Mouse (Mus musculus): ENCODE results near the gene Strbp. TPM values are rescaled to one million over a fixed set of nuclear protein-coding genes. Genes with fewer than 3 reads are reported as not detected.

Gene Strbp
- polyA plus RNA-seq, 1 experiment from 2014 or later: 22.5 TPM

DNA sequence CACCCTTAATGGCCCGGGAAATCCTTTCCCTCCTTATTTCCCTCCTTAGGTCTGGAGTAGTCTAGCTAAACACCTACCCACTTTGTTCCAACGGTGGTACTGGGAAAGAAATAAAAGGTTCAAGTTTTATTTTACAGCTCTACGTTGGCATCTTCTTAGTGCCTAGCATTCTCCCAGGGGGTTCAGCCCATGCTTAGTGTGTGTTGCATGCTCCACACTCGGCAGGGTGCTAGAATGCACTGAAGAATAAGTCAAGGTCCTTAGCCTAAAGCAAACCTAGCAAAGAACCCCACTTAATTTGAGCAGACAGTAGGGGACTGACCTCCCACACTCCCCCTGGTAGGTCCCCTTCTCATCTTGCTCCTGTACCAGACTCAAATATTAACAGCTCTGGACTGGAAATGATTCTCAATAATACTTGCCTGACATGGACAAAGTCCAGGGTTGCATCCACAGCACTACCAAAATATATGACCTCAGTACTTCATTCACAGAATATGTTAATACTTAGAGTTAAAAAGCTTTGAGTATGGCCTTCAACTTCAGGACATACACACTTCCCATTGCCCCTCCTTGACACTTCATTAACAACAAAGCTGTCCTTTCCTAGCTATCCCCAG lies 592 bp upstream of the Strbp start:
- H3K9me3 ChIP-seq (ENCODE audit: control insufficient read depth): no peaks in the 10 kb centered on the region
- no peaks in the 10 kb centered on the region for H3K36me3 ChIP-seq (ENCODE audit: control insufficient read depth, insufficient read depth)
- H3K4me3 ChIP-seq (ENCODE audit: low read depth, low read length): peak overlapping the region; percentile 81
- 12% methylated on average over 4 of the region's 4 CpGs for WGBS
- ATAC-seq: no peak
- no peak overlapping the region for H3K27ac ChIP-seq (ENCODE audit: low read depth, low read length)
- TF ChIP-seq CTCF (IDR thresholded peaks at IDR 0.05; ENCODE audit: low read depth): no peak
- no peaks in the 10 kb centered on the region for H3K27me3 ChIP-seq (replicated peaks; ENCODE audit: control insufficient read depth, insufficient read depth, low read length)
- H3K4me1 ChIP-seq (replicated peaks; ENCODE audit: control insufficient read depth, insufficient read depth, low read length): peaks cover 3% of the 10 kb centered on the region
- H3K4me2 ChIP-seq (replicated peaks; ENCODE audit: low read depth): peak overlapping the region; percentile 97
- peak overlapping the region; percentile 88 for H3K9ac ChIP-seq (ENCODE audit: low read depth, low read length)

DNA sequence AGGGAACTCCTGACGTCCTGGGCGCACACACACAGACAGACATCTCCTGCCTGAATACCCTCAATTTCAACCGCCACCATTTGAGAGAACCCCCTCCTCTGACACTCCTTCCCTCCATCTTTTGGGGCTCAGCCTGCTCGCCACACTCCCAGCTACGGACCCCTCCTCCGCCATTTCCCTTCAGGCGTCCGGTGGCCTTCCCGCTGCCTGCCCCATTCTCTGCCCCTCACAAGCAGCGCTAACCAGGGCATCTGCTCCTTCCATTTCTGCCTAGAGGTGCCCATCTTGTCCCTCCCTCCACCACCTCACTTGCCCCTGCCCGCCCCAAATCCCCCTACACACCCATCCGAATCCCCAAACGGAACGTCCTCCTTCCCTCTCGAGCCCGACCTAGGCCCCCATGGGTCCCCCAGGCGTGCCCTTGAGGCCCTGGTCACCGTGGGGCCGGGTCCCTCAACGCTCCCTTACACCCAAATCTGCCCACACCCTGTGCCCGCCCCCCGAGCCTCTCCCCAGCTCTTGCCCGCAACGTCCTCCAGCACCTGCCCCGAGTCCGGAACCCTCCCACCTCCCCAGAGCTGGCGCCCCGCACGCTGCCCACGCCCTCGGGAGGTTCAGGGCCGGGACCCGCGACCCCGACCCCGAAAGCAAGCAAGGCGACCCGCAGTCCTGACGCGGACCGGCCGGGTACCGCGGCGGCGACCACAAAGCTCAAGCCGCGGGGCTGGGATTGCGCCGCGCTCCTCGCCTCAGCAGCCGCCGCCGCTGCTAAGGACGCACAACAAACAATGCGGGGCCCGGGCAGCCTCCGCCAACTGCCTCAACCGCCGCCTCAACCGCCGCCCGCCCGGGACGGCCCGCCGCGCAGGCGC lies 1.1 kb downstream of the Strbp start:
- Histone ChIP-seq H3K36me3 (ENCODE audit: control insufficient read depth, insufficient read depth) (no peaks in the 10 kb centered on the region), H3K9me3 (ENCODE audit: control insufficient read depth) (no peaks in the 10 kb centered on the region), H3K9ac (ENCODE audit: low read depth, low read length) (peak overlapping the region; percentile 88), H3K4me2 (replicated peaks; ENCODE audit: low read depth) (peak overlapping the region; percentile 97), H3K27ac (ENCODE audit: low read depth, low read length) (peak overlapping the region; percentile 97), H3K4me3 (ENCODE audit: low read depth, low read length) (peak overlapping the region; percentile 81), H3K4me1 (replicated peaks; ENCODE audit: control insufficient read depth, insufficient read depth, low read length) (no peaks in the 10 kb centered on the region; the same call in 1 of the 2 replicates), H3K27me3 (replicated peaks; ENCODE audit: control insufficient read depth, insufficient read depth, low read length) (no peaks in the 10 kb centered on the region)
- ATAC-seq: peak; percentile 51
- no peak for TF ChIP-seq CTCF (IDR thresholded peaks at IDR 0.05; ENCODE audit: low read depth)
- WGBS: under 1% methylated on average over 66 of the region's 70 CpGs

DNA sequence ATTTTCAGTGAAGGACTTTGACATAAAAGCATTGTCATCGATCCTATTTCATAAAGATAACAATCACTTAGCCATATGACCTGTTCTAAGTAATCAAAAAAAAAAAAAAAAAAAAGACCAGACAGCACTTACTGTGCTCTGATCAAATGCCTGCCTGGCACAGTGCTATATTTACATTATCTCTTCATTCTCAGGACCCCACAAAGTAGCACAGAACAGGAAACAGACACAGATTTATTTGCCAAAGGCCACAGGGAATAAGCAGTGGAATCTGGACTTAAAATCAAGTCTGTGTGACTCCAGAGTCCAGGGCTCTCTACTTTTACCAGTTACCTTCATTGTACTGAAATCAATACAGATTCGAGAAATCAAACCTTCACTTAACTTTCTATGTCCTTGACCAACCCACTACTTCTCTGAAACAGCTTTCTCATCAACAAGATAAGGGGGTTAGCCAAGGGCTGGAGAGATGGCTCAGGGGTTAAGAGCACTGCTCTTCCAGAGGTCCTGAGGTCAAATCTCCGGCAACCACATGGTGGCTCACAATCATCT lies 14.5 kb downstream of the Strbp start:
- H3K4me3 ChIP-seq (ENCODE audit: low read depth, low read length): no peak overlapping the region
- no peak overlapping the region for H3K9ac ChIP-seq (ENCODE audit: low read depth, low read length)
- no peak overlapping the region for H3K27ac ChIP-seq (ENCODE audit: low read depth, low read length)
- 0 out of 2 replicates have a peak, but pooled peaks have one; percentile 2 for TF ChIP-seq CTCF (IDR thresholded peaks at IDR 0.05; ENCODE audit: low read depth)
- H3K4me1 ChIP-seq (replicated peaks; ENCODE audit: control insufficient read depth, insufficient read depth, low read length): no peaks in the 10 kb centered on the region
- 0 out of 2 replicates have a peak, but pooled peaks have one; percentile 13 for ATAC-seq
- H3K27me3 ChIP-seq (replicated peaks; ENCODE audit: control insufficient read depth, insufficient read depth, low read length): no peaks in the 10 kb centered on the region
- H3K36me3 ChIP-seq (ENCODE audit: control insufficient read depth, insufficient read depth): no peaks in the 10 kb centered on the region
- no peak overlapping the region for H3K4me2 ChIP-seq (replicated peaks; ENCODE audit: low read depth)
- WGBS: 30% methylated on average over 3 of the region's 3 CpGs
- no peaks in the 10 kb centered on the region for H3K9me3 ChIP-seq (ENCODE audit: control insufficient read depth)

DNA sequence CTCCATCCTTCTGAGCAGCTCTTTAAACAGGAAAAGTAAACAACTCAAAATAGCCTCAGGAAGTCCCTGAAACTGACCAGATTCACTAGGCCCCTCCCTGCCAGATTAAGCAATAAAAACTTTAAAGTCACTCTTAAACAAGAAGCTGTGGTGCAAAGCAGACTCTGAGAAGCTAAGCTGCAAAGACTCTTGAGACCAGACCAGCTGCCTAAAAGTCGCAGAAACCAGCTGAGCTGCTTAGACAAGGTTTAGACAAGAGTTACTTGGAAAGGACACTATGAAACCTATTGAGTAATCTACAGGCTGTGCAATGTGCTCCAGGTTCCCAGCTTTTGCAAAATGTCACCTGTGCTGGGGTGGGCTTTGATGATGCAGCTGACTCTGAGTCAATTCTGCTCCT lies 16.6 kb downstream of the Strbp start:
- no peaks in the 10 kb centered on the region for H3K36me3 ChIP-seq (ENCODE audit: control insufficient read depth, insufficient read depth)
- H3K27me3 ChIP-seq (replicated peaks; ENCODE audit: control insufficient read depth, insufficient read depth, low read length): no peaks in the 10 kb centered on the region
- H3K27ac ChIP-seq (ENCODE audit: low read depth, low read length): no peak overlapping the region
- WGBS: 86% methylated on average over 1 of the region's 1 CpGs
- ATAC-seq: no peak
- H3K9ac ChIP-seq (ENCODE audit: low read depth, low read length): no peak overlapping the region
- H3K9me3 ChIP-seq (ENCODE audit: control insufficient read depth): no peaks in the 10 kb centered on the region
- H3K4me3 ChIP-seq (ENCODE audit: low read depth, low read length): no peak overlapping the region
- H3K4me2 ChIP-seq (replicated peaks; ENCODE audit: low read depth): no peak overlapping the region
- no peak for TF ChIP-seq CTCF (IDR thresholded peaks at IDR 0.05; ENCODE audit: low read depth)
- no peaks in the 10 kb centered on the region for H3K4me1 ChIP-seq (replicated peaks; ENCODE audit: control insufficient read depth, insufficient read depth, low read length)

DNA sequence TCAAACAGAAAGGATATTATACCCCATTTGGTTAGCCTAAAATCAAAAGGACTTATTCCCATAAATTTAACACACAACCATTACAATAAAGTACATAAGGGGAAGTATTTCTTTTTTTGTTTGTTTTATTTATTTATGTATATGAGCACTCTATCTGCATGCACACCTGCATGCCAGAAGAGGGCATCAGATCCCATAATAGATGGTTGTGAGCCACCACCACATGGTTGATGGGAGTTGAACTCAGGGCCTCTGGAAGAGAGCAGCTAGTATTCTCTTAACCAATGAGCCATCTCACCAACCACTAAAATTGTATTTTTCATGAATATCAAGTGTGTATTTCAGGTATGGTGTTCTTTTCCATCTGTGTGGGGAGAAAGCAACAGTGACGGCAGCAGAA lies 18.8 kb downstream of the Strbp start:
- H3K27me3 ChIP-seq (replicated peaks; ENCODE audit: control insufficient read depth, insufficient read depth, low read length): no peaks in the 10 kb centered on the region
- WGBS: 97% methylated on average over 1 of the region's 1 CpGs
- H3K27ac ChIP-seq (ENCODE audit: low read depth, low read length): no peak overlapping the region
- no peak overlapping the region for H3K4me3 ChIP-seq (ENCODE audit: low read depth, low read length)
- no peaks in the 10 kb centered on the region for H3K9me3 ChIP-seq (ENCODE audit: control insufficient read depth)
- H3K4me1 ChIP-seq (replicated peaks; ENCODE audit: control insufficient read depth, insufficient read depth, low read length): no peaks in the 10 kb centered on the region
- no peak for ATAC-seq
- peak; percentile 42 for TF ChIP-seq CTCF (IDR thresholded peaks at IDR 0.05; ENCODE audit: low read depth)
- H3K9ac ChIP-seq (ENCODE audit: low read depth, low read length): no peak overlapping the region
- H3K4me2 ChIP-seq (replicated peaks; ENCODE audit: low read depth): no peak overlapping the region
- H3K36me3 ChIP-seq (ENCODE audit: control insufficient read depth, insufficient read depth): no peaks in the 10 kb centered on the region

DNA sequence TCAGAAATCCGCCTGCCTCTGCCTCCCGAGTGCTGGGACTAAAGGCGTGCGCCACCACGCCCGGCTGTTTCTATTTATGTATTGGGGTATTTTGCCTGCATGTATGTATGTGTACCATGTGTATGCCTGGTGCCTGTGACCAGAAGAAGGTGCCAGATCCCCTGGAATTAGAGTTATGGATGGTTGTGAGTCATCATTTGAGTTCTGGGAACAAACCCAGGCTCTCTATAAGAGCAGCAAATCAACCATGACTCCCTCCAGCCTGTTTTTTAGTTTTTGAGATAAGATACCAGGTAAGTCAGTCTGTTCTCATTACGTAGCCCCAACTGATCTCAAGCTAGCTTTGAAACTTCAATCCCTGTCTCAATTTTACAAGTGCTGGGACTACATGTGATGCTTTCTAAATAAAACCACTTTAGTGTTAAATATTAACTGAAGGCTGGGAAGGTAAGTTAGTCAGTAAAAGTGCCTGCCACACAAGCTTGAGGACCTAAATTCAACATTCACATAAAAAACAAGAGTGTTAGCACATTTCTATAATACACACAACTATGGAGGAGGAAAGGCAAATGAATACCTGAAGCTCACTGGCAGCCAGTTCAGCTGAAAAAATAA lies 21.4 kb downstream of the Strbp start:
- H3K36me3 ChIP-seq (ENCODE audit: control insufficient read depth, insufficient read depth): no peaks in the 10 kb centered on the region
- WGBS: 85% methylated on average over 7 of the region's 7 CpGs
- no peak overlapping the region for H3K4me3 ChIP-seq (ENCODE audit: low read depth, low read length)
- H3K9me3 ChIP-seq (ENCODE audit: control insufficient read depth): no peaks in the 10 kb centered on the region
- H3K27me3 ChIP-seq (replicated peaks; ENCODE audit: control insufficient read depth, insufficient read depth, low read length): no peaks in the 10 kb centered on the region
- no peak for TF ChIP-seq CTCF (IDR thresholded peaks at IDR 0.05; ENCODE audit: low read depth)
- no peak overlapping the region for H3K27ac ChIP-seq (ENCODE audit: low read depth, low read length)
- H3K4me2 ChIP-seq (replicated peaks; ENCODE audit: low read depth): no peak overlapping the region
- no peak for ATAC-seq
- no peak overlapping the region for H3K9ac ChIP-seq (ENCODE audit: low read depth, low read length)
- H3K4me1 ChIP-seq (replicated peaks; ENCODE audit: control insufficient read depth, insufficient read depth, low read length): no peaks in the 10 kb centered on the region
